Mouse (Mus musculus) liver, embryonic 11.5 days (tissue): Measurements from ENCODE around the gene Nudt1. TPM values are rescaled to one million over a fixed set of nuclear protein-coding genes. Genes with fewer than 3 reads are reported as not detected.

Source experiments
- ATAC-seq: fragments of 200-750 bp; cut with Nextera tagmentation; replicated peaks from 2 replicates; pipeline ENCODE4 v1.8.0; 2017; ENCODE audit warnings: moderate number of reproducible peaks, mild to moderate bottlenecking, moderate TSS enrichment, moderate library complexity; ENCODE audit not compliant: low FRiP score
- DNase-seq: peaks from one replicate; pipeline ENCODE4 v3.0.0-alpha.2; 2017; ENCODE audit warnings: low spot score
- H3K27ac ChIP-seq: fragments of 300-500 bp; sonication (generic); 2 replicates; pipeline ENCODE4 v1.5.1; 2014; ENCODE audit warnings: mild to moderate bottlenecking, low read depth, low read length, control low read depth
- H3K27me3 ChIP-seq: fragments of 300-500 bp; sonication (generic); replicated peaks from 2 replicates; pipeline ENCODE4 v1.6.1; 2014; ENCODE audit warnings: low read length, mixed read lengths; ENCODE audit not compliant: control insufficient read depth, insufficient read depth
- H3K36me3 ChIP-seq: fragments of 300-500 bp; sonication (generic); 2 replicates; pipeline ENCODE4 v1.6.1; 2014; ENCODE audit warnings: mild to moderate bottlenecking, low read length, moderate library complexity, mixed read lengths; ENCODE audit not compliant: control insufficient read depth, insufficient read depth
- H3K4me1 ChIP-seq: fragments of 300-500 bp; sonication (generic); replicated peaks from 2 replicates; pipeline ENCODE4 v1.6.1; 2014; ENCODE audit warnings: low read length, mixed read lengths; ENCODE audit not compliant: control insufficient read depth, insufficient read depth
- H3K4me2 ChIP-seq: fragments of 300-500 bp; sonication (generic); 2 replicates; pipeline ENCODE4 v1.6.1; 2014; ENCODE audit warnings: mild to moderate bottlenecking, control low read depth, moderate library complexity
- H3K4me3 ChIP-seq: fragments of 300-500 bp; sonication (generic); 2 replicates; pipeline ENCODE4 v1.5.1; 2014; ENCODE audit warnings: low read depth, low read length, control low read depth
- H3K9ac ChIP-seq: fragments of 300-500 bp; sonication (generic); 2 replicates; pipeline ENCODE4 v1.6.1; 2014; ENCODE audit warnings: low read depth, low read length, control low read depth
- H3K9me3 ChIP-seq: fragments of 300-500 bp; sonication (generic); 2 replicates; pipeline ENCODE4 v1.6.1; 2016; ENCODE audit warnings: low read length, inconsistent platforms, mixed read lengths; ENCODE audit not compliant: control insufficient read depth
- WGBS: fragments of 180-500 bp; shearing (Covaris S2); extraction: QIAGEN DNeasy Blood & Tissue Kit; methylation state at CpG from one replicate; pipeline ENCODE4 v1.1.7; 2014; 5-methylcytosine and 5-hydroxymethylcytosine counted together
- polyA plus RNA-seq: library from polyadenylated mRNA; unstranded; fragments of >200 nt; fragmentation: Nextera tagmentation; extraction: Ambion mirVana; gene quantifications from 2 replicates; pipeline ENCODE4 v1.2.1, GENCODE M21; 2014

Nudt1 gene
- polyA plus RNA-seq, 1 experiment from 2014 or later, result 62.3 TPM

DNA sequence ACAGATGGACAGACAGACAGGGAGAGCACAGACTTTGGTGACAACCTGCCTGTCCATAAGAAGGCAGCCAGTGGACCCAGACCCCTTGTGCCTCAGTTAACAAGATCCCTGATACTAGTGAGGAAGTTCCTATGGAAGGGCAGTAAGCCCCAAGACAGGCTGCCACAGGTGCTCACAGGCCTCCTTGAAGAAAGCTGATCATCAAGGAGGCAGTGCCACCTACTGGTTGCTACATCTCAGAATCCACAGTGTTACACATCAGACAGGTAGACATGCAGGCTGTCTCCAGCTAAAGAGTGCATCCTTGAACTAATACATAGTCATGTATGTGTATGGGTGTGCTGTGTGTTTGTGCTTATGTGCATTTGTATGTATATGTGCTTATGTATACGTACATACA, 29.3 kb upstream of the Nudt1 start:
- Histone ChIP-seq H3K36me3 (peaks cover 22% of the 10 kb centered on the region), H3K27ac (no peak overlapping the region), H3K4me2 (no peak overlapping the region), H3K27me3 (no peaks in the 10 kb centered on the region), H3K4me1 (no peaks in the 10 kb centered on the region), H3K9me3 (no peaks in the 10 kb centered on the region), H3K9ac (no peak overlapping the region), H3K4me3 (no peak overlapping the region)
- 81% methylated on average over 1 of the region's 1 CpGs for WGBS
- no peak for ATAC-seq
- no peak for DNase-seq

DNA sequence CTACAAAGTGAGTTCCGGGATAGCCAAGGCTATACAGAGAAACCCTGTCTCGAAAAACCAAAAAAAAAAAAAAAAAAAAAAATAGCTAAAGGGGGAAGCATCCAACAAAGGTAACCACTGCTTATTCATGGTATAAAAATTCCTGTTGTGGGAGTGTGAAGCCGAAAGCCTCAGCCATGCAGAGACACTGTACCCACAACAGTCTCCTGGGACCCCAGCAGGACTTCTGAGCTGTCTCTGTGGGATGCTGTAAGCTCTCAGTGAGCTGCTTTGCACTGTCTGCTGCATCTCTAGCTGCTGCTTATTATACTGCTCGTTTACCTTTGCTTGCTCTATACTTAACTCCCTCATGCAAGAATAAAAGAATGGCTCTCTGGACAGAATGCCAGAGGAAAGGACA, 23.2 kb upstream of the Nudt1 start:
- WGBS, result 89% methylated on average over 4 of the region's 4 CpGs
- Histone ChIP-seq H3K4me2 (no peak overlapping the region), H3K27ac (no peak overlapping the region), H3K9ac (no peak overlapping the region), H3K36me3 (peaks cover 38% of the 10 kb centered on the region), H3K4me1 (no peaks in the 10 kb centered on the region), H3K27me3 (no peaks in the 10 kb centered on the region), H3K9me3 (no peaks in the 10 kb centered on the region), H3K4me3 (no peak overlapping the region)
- DNase-seq (no peak), ATAC-seq (no peak)

DNA sequence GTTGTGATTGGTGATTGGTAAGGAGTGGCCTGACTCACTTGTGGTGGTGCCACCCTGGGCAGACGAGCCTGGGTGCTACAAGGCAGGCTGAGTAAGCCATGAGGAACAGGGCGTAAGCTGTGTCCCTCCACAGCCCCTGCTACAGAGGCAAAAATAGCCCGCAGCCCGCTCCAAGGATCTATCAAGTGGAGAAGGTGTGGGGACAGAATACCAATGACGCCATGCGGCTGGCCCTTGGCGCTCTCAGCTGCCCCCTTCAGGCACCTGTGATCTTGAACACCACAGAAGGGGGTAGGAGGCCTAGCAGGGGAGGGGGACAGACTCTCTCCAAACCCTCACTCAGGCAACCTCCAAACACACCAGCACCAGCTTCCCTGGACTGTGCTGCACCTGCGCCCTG, 15.4 kb upstream of the Nudt1 start:
- DNase-seq (no peak), ATAC-seq (no peak)
- Histone ChIP-seq H3K36me3 (peaks cover 30% of the 10 kb centered on the region), H3K27ac (no peak overlapping the region), H3K27me3 (no peaks in the 10 kb centered on the region), H3K9me3 (no peaks in the 10 kb centered on the region), H3K4me3 (no peak overlapping the region), H3K9ac (no peak overlapping the region), H3K4me2 (no peak overlapping the region), H3K4me1 (no peaks in the 10 kb centered on the region)
- 90% methylated on average over 8 of the region's 8 CpGs for WGBS

DNA sequence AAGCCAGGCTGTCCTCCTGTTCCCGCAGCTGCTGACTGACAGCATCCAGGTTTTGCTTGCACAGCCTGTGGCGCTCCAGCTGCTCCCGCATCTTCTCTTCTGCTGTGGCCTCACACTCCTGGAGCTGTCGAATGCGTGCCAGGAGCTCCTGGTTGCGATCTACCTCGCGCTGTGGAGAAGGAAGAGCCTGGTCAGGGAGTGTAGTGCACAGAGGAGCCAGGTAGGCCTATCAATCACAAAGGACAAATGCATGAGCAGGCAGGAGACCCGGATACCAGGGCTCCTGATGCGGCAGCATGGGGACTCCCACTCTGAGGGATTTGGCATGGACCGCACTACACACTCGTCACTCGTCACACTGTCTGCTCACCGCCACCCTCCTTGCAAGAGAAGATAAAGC, 13.9 kb upstream of the Nudt1 start:
- Histone ChIP-seq H3K4me2 (no peak overlapping the region), H3K4me1 (no peaks in the 10 kb centered on the region), H3K27ac (no peak overlapping the region), H3K9me3 (no peaks in the 10 kb centered on the region), H3K27me3 (no peaks in the 10 kb centered on the region), H3K36me3 (peaks cover 21% of the 10 kb centered on the region), H3K9ac (no peak overlapping the region), H3K4me3 (no peak overlapping the region)
- ATAC-seq, result no peak
- WGBS, result 94% methylated on average over 14 of the region's 14 CpGs
- no peak for DNase-seq

DNA sequence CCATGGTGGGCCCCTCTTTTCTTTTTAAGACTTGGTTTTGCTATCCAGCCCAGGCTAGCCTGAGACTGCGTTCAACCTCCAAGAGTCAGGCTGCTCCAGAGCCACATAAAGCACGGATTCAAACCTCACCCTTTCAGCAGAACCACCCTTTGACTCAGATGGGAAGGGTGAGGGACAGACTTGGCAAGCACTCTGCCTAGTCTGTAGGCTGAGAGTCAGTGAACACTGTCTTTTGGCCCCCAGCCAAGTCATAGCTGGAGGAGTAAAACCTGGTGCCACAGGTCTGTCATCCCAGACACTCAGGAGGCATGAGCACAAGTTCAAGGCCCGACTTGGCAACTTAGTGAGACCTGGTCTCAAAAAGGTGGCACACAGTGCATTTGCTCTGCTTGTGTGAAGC, 4.7 kb upstream of the Nudt1 start:
- Histone ChIP-seq H3K9ac (no peak overlapping the region), H3K4me1 (peaks cover 3% of the 10 kb centered on the region; the same call in 1 of the 2 replicates), H3K27me3 (no peaks in the 10 kb centered on the region), H3K36me3 (peaks cover 10% of the 10 kb centered on the region), H3K9me3 (no peaks in the 10 kb centered on the region), H3K27ac (no peak overlapping the region), H3K4me2 (no peak overlapping the region), H3K4me3 (no peak overlapping the region)
- DNase-seq (no peak), ATAC-seq (no peak)
- WGBS, result 89% methylated on average over 3 of the region's 3 CpGs

DNA sequence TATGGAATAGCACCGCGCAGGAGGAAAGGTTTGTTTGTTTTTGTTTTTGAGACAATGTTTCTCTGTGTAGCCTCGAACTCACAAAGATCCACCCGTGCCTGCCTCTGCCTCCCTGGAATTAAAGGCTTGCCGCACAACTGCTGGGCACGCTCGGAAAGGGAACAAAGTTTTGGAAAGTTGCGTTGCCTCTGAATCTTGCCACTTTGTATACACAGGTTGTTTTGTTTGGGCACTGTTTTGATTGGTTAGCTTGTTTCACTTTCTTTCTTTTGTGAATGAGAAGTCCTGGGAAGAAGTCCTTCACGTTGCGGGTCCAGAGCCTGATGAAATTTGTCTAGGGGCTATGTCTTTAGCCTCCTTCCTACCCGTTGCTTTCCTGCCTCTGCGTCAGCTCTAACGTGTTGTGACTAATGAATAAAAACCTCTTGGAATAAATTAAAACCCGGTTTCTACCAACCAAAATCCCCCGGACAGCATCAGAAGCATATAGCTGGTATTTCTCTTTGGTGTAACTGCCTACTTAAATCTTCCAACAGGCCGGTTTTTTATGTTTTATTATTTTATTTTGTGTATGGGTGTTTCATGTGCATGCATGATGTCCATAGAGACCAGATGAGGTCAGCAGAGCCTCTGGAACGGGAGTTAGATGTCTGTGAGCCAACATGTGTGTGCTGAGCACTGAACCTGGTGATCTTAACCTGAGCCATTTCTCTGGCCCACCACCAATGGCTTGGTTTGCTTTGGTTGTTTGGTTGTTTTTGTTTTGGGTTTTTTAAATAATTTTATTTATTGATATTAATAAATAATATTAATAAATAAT, 510 bp downstream of the Nudt1 start:
- peak overlapping the region; percentile 93 for H3K9ac ChIP-seq
- peak overlapping the region; percentile 74 for H3K4me2 ChIP-seq
- H3K4me1 ChIP-seq, result peaks cover 6% of the 10 kb centered on the region
- no peaks in the 10 kb centered on the region for H3K27me3 ChIP-seq
- peaks cover 2% of the 10 kb centered on the region; the same call in 1 of the 2 replicates for H3K36me3 ChIP-seq
- 2% methylated on average over 17 of the region's 17 CpGs for WGBS
- no peaks in the 10 kb centered on the region for H3K9me3 ChIP-seq
- H3K27ac ChIP-seq, result peak overlapping the region; percentile 78
- DNase-seq, result no peak
- peak overlapping the region; percentile 86 for H3K4me3 ChIP-seq
- ATAC-seq, result peak; percentile 37; the same call in 1 of the 2 replicates

DNA sequence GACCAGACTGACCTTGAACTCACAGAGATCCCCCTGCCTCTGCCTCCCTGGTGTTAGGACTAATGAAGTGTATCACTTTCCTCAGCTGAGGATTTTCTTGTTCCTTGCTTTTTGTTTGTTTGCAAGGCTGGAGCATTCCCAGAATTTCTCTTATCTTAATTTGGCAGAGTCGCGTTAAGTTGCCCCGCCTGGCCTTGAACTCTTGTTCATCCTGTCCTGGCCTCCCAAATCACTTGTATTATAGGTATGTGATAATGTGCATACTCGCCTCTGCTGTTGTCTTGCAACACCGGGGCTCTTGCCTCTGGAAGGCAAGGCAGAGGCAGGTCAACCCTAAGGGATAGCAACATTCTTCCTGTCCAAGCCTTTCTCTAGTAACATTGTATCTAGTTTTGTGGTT, 2.6 kb downstream of the Nudt1 start:
- no peaks in the 10 kb centered on the region for H3K9me3 ChIP-seq
- peaks cover 6% of the 10 kb centered on the region; the same call in 1 of the 2 replicates for H3K36me3 ChIP-seq
- peaks cover 6% of the 10 kb centered on the region for H3K4me1 ChIP-seq
- no peaks in the 10 kb centered on the region for H3K27me3 ChIP-seq
- WGBS, result 70% methylated on average over 5 of the region's 5 CpGs
- ATAC-seq (no peak), DNase-seq (no peak)
- peak overlapping the region; percentile 4; the same call in 1 of the 2 replicates for H3K4me2 ChIP-seq
- no peak overlapping the region for H3K27ac ChIP-seq
- H3K9ac ChIP-seq, result no peak overlapping the region
- no peak overlapping the region for H3K4me3 ChIP-seq

DNA sequence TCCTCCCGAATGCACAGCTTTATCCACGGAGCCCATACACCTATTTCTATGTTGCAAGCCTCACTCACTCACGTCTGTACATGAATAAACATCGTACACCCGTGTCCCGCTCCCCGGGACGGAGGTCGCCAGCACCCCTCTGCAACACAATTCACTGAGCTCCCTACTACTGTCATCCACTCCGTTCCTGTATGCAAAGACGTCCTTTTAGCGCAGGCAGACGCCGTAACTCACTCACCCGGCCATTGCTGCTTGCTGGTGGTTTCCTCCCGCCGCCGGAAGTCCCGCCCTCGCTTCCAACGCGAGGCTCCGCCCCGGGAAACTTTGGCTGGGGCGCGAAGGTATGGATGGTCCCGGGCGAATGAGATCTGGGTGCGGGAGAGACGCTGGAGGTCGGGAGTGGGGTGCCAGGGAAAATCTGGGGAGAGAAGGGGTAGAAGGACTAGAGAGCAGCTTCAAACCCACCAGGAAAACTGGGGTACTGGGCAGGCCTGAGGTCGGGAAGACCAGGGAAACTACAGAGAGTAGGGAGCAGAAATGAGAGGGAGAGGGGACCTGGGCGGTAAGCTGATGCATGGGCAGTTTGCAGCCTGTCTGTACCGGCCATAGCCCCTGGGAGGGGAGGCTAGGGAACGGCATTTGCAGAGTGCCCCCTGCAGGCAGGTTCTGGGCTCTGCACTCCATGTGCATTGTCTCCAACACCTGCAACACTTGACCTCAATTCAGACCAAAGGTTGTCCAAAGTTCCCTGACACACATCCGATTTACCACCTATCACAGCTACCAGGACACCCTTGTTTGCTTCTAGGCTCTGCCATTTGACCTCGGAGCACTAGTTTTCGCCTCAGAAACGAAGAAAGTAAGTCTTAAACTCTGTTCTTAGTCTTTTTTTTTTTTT, 10.4 kb downstream of the Nudt1 start, which contains the start of gene Mrm2:
TSS of gene Mrm2 (minus strand) at position 284 of the 898 bp plus-strand sequence.
- H3K4me2 ChIP-seq, result peak within 1 kb of the TSS; percentile 92
- peak within 1 kb of the TSS; percentile 96 for H3K27ac ChIP-seq
- H3K27me3 ChIP-seq, result no peaks in the 10 kb centered on the region
- H3K36me3 ChIP-seq, result peaks cover 11% of the 10 kb centered on the region
- WGBS, result under 1% methylated on average over 39 of the region's 39 CpGs
- peak; percentile 87 for DNase-seq
- H3K9me3 ChIP-seq, result no peaks in the 10 kb centered on the region
- H3K4me3 ChIP-seq, result peak within 1 kb of the TSS; percentile 84
- H3K9ac ChIP-seq, result peak within 1 kb of the TSS; percentile 95
- ATAC-seq, result peak; percentile 87
- H3K4me1 ChIP-seq, result peaks cover 14% of the 10 kb centered on the region
